Mouse (Mus musculus): Measurements from ENCODE around the gene Csnk1g2. TPM values are rescaled to one million over a fixed set of nuclear protein-coding genes. Genes with fewer than 3 reads are reported as not detected.

Gene Csnk1g2
- 173 and 192 TPM in 2 replicates for polyA plus RNA-seq (2016; fragmentation: Nextera tagmentation; extraction: Ambion mirVana)

- Histone ChIP-seq H3K9me3 (no peaks in the 10 kb centered on the region), H3K36me3 (no peaks in the 10 kb centered on the region; the same call in 1 of the 2 replicates), H3K9ac (peak within 1 kb of the TSS; percentile 92), H3K27me3 (replicated peaks) (no peaks in the 10 kb centered on the region), H3K4me1 (peaks cover 36% of the 10 kb centered on the region), H3K4me3 (peak within 1 kb of the TSS; percentile 89), H3K4me2 (replicated peaks) (peak within 1 kb of the TSS; percentile 98), H3K27ac (peak within 1 kb of the TSS; percentile 89)
- peak; percentile 88 for ATAC-seq (ENCODE audit: low FRiP score, low read depth)
- WGBS = under 1% methylated on average over 83 of the region's 85 CpGs
These were observed at the start of gene Csnk1g2 for GRCm38 (mm10) chr10:80622661-80623456. Csnk1g2 (plus strand) TSS chr10:80622838.

DNA sequence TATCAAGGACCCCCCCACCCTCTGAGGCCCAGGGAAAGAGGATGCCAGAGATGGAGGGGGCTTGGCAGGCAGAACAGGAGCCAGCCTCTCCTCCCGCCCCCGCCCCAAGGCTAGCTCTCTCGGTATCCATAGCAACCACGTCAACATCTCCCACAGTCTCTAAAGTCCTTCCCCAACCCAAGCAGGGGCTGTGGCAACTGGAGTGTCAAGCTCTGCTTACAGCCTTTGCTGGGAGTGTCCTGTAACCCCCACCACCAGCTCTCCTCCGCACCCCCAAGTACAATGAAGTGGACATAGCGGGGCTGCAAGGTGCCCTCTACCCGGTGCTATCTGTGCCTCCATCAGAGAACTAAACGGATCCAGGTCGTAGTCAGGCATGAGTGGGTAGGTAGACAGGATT, 48.7 kb upstream of the Csnk1g2 start:
- Histone ChIP-seq H3K27ac (no peak overlapping the region), H3K27me3 (replicated peaks) (no peaks in the 10 kb centered on the region), H3K4me1 (peaks cover 63% of the 10 kb centered on the region), H3K4me2 (replicated peaks) (0 out of 2 replicates have a peak overlapping the region, but pooled peaks have one; percentile 10), H3K9ac (0 out of 2 replicates have a peak overlapping the region, but pooled peaks have one; percentile 13), H3K4me3 (no peak overlapping the region), H3K36me3 (peaks cover 1% of the 10 kb centered on the region; the same call in 1 of the 2 replicates), H3K9me3 (no peaks in the 10 kb centered on the region)
- 59% methylated on average over 9 of the region's 9 CpGs for WGBS
- ATAC-seq (ENCODE audit: low FRiP score, low read depth) = no peak

DNA sequence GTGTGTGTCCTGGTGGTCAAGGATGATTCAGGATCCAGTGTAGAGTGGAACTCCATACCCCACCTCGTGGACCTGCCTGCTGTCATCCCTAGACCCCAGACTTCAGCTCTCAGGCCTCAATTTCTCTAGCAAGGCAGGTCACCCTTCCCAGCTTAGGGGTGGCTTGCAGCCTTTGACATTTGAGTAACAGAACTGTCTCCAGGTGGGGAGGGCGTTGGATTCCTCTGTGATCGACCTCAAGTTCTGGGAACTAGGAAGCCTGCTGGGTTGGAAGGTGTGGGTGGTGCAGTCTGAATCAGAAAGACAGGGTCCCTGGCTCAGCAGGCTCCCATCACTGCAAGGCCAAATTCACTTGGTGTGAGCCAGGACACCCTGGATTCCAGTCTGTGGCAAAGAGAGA, 47.7 kb upstream of the Csnk1g2 start:
- Histone ChIP-seq H3K4me3 (no peak overlapping the region), H3K4me1 (peaks cover 68% of the 10 kb centered on the region), H3K9ac (no peak overlapping the region), H3K27me3 (replicated peaks) (no peaks in the 10 kb centered on the region), H3K9me3 (no peaks in the 10 kb centered on the region), H3K27ac (no peak overlapping the region), H3K36me3 (no peaks in the 10 kb centered on the region), H3K4me2 (replicated peaks) (peak overlapping the region; percentile 97)
- ATAC-seq (ENCODE audit: low FRiP score, low read depth) = no peak
- 80% methylated on average over 3 of the region's 3 CpGs for WGBS

DNA sequence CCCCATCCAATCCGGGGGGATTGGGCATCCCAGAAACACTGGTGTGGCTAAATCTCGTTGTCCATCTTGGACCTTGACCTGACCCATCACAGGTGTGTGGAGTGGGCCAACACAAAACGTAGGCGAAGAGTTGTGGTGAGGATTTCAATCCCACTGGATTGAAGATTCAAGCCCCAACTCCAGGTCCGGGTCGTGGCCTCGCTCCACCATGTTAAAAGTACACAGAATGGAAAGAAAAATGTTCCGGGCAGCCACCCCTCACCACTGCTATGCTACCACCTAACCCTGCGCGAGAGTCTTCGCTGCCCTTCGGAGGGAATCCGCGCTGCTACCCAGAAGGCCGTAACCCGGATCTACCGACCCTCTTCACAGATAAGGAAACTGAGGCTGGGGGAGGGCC, 46.7 kb upstream of the Csnk1g2 start:
- Histone ChIP-seq H3K27ac (no peak overlapping the region), H3K9ac (peak overlapping the region; percentile 85), H3K36me3 (no peaks in the 10 kb centered on the region), H3K9me3 (no peaks in the 10 kb centered on the region), H3K4me2 (replicated peaks) (peak overlapping the region; percentile 97), H3K4me3 (peak overlapping the region; percentile 78), H3K27me3 (replicated peaks) (no peaks in the 10 kb centered on the region), H3K4me1 (peaks cover 65% of the 10 kb centered on the region)
- WGBS = 15% methylated on average over 17 of the region's 17 CpGs
- no peak for ATAC-seq (ENCODE audit: low FRiP score, low read depth)

DNA sequence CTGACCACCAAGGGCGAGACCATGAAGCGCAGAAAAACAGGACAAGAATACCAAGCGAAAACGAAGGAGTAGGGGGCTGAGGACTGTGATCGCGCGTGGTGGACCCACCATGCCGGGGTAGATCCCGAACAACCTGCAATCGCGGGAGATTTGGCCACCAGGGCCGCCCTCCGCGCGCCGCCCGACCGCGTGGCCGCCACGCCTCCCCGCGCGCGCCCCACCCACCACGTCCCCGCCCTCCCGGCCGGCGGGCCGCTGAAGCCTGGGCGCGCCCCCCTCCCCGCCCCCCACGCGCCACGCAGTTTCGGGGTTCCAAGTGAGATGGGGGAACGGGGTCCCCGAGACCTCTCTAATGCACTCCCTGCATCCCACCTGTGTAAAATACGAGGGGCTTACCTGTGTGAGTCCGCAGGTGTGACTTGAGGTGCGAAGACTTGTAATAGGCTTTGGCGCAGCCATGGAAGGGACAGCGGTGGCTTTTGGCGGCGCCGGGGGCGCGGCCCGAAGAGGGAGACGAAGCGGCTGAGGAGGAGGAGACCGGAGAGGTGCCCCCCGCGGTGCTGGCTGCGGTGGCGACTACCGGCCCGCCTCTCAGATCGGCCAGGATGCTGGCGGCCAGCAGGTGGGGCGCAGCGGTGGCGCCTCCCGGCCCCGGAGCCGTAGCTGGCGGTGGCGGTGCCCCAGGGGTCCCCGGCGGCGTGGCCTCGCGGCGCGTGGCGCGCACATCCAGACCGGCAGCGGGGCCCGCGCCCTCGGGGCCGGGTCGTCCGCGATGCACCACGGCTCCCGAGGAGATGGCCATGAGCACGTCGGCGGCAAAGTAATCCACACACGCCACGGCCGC, 46.1 kb upstream of the Csnk1g2 start:
- WGBS = under 1% methylated on average over 93 of the region's 96 CpGs
- Histone ChIP-seq H3K36me3 (no peaks in the 10 kb centered on the region), H3K27ac (peak overlapping the region; percentile 68), H3K4me2 (replicated peaks) (peak overlapping the region; percentile 97), H3K4me1 (peaks cover 58% of the 10 kb centered on the region), H3K9ac (peak overlapping the region; percentile 85), H3K27me3 (replicated peaks) (no peaks in the 10 kb centered on the region), H3K4me3 (peak overlapping the region; percentile 78), H3K9me3 (no peaks in the 10 kb centered on the region)
- ATAC-seq (ENCODE audit: low FRiP score, low read depth) = peak; percentile 11; the same call in 1 of the 2 replicates

DNA sequence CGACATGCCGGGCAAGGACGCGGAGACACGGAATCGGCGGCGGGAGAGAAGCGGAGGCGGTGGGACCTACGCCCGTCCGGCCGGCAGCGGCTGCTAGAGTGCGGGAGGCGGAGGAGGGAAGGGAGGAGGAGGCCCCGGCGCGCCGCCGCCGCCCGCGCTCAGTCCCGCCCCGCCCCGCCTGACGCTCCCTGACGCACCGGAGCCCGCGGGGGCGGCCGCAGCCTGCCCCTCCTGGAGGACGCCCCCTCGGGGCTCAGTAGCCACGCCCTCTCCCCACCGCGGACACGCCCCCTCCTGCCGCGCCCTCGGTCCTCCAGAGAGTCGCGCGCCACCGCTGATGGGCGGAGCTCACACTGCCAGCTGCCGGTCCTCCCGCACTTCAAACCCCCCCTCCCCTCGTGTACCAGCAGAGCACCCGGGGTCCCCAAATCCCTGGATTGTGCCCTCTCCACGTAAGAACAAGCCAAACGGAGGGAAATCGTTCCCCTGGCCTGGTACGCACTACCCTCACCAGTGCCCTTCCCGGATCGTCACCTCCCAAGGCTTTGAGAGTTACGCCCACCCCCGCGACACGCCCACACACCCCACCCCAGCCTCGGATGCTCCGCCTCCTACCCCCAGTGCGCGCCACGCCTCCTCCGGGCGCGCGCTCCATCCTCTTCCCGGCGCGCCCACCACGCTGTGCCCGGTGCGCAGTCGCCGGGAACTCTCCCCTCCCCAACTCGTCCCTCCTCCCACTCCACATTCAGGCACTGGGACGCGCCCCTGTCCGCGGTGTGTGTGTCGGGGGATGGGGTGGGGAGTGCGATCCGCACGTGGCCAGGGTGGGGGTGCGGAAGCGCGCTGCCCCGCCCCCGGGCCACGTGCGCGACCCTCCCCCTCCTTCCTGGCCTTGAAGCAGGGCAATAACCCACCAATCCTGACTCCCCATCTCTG, 45.2 kb upstream of the Csnk1g2 start, which contains the start of gene Klf16:
Gene Klf16, minus strand, starts transcription at position 127 of the 936 bp plus-strand sequence.
- Histone ChIP-seq H3K36me3 (peaks cover 2% of the 10 kb centered on the region; the same call in 1 of the 2 replicates), H3K4me1 (peaks cover 53% of the 10 kb centered on the region)

GRCm38 (mm10) chr10:80578131-80578750, 44.4 kb upstream of the Csnk1g2 start:
- Histone ChIP-seq H3K27ac (peak overlapping the region; percentile 68; the same call in 1 of the 2 replicates), H3K4me2 (replicated peaks) (peak overlapping the region; percentile 97), H3K9me3 (no peaks in the 10 kb centered on the region), H3K4me1 (peaks cover 52% of the 10 kb centered on the region), H3K27me3 (replicated peaks) (no peaks in the 10 kb centered on the region), H3K36me3 (peaks cover 6% of the 10 kb centered on the region), H3K4me3 (peak overlapping the region; percentile 78), H3K9ac (peak overlapping the region; percentile 85; the same call in 1 of the 2 replicates)
- ATAC-seq (ENCODE audit: low FRiP score, low read depth) = peak; percentile 49
- WGBS = under 1% methylated on average over 29 of the region's 29 CpGs

More for the DNA sequence above, 45.2 kb upstream of the Csnk1g2 start, which contains the start of gene Klf16:
- ATAC-seq (ENCODE audit: low FRiP score, low read depth) = peak; percentile 75
- Histone ChIP-seq H3K9me3 (no peaks in the 10 kb centered on the region), H3K27me3 (replicated peaks) (no peaks in the 10 kb centered on the region), H3K4me2 (replicated peaks) (peak within 1 kb of the TSS; percentile 97), H3K9ac (peak within 1 kb of the TSS; percentile 85), H3K4me3 (peak within 1 kb of the TSS; percentile 78), H3K27ac (peak within 1 kb of the TSS; percentile 68)
- under 1% methylated on average over 81 of the region's 97 CpGs for WGBS

GRCm38 (mm10) chr10:80578911-80579310, 43.7 kb upstream of the Csnk1g2 start:
- H3K9me3 ChIP-seq = no peaks in the 10 kb centered on the region
- no peak overlapping the region for H3K27ac ChIP-seq
- H3K27me3 ChIP-seq (replicated peaks) = no peaks in the 10 kb centered on the region
- no peak for ATAC-seq (ENCODE audit: low FRiP score, low read depth)
- H3K36me3 ChIP-seq = peaks cover 13% of the 10 kb centered on the region
- peak overlapping the region; percentile 97 for H3K4me2 ChIP-seq (replicated peaks)
- H3K4me1 ChIP-seq = peaks cover 45% of the 10 kb centered on the region
- no peak overlapping the region for H3K9ac ChIP-seq
- no peak overlapping the region for H3K4me3 ChIP-seq
- whole genome bisulfite sequencing = 6% methylated on average over 8 of the region's 8 CpGs

GRCm38 (mm10) chr10:80583047-80583446, 39.6 kb upstream of the Csnk1g2 start:
- ATAC-seq (ENCODE audit: low FRiP score, low read depth) = no peak
- no peaks in the 10 kb centered on the region for H3K9me3 ChIP-seq
- H3K4me1 ChIP-seq = peaks cover 25% of the 10 kb centered on the region
- H3K4me2 ChIP-seq (replicated peaks) = no peak overlapping the region
- H3K9ac ChIP-seq = no peak overlapping the region
- H3K36me3 ChIP-seq = peaks cover 41% of the 10 kb centered on the region
- no peaks in the 10 kb centered on the region for H3K27me3 ChIP-seq (replicated peaks)
- 87% methylated on average over 5 of the region's 5 CpGs for WGBS
- no peak overlapping the region for H3K27ac ChIP-seq
- H3K4me3 ChIP-seq = no peak overlapping the region

- Histone ChIP-seq H3K4me2 (replicated peaks) (no peak overlapping the region), H3K27me3 (replicated peaks) (no peaks in the 10 kb centered on the region), H3K9ac (no peak overlapping the region), H3K36me3 (peaks cover 41% of the 10 kb centered on the region), H3K27ac (no peak overlapping the region), H3K9me3 (no peaks in the 10 kb centered on the region), H3K4me3 (no peak overlapping the region), H3K4me1 (peaks cover 27% of the 10 kb centered on the region)
- ATAC-seq (ENCODE audit: low FRiP score, low read depth) = no peak
- 75% methylated on average over 12 of the region's 12 CpGs for WGBS
These were observed 38.6 kb upstream of the Csnk1g2 start for GRCm38 (mm10) chr10:80584045-80584488.
